Mouse (Mus musculus): ENCODE results near the gene Acer1. TPM values are rescaled to one million over a fixed set of nuclear protein-coding genes. Genes with fewer than 3 reads are reported as not detected.
"Not testable (repeated sequence)": the region's sequence is repeated elsewhere in the genome, so short reads cannot be mapped to it uniquely, and the experiment has no call there.

Gene Acer1
- polyA plus RNA-seq, 1 experiment from 2014 or later = not detected

DNA sequence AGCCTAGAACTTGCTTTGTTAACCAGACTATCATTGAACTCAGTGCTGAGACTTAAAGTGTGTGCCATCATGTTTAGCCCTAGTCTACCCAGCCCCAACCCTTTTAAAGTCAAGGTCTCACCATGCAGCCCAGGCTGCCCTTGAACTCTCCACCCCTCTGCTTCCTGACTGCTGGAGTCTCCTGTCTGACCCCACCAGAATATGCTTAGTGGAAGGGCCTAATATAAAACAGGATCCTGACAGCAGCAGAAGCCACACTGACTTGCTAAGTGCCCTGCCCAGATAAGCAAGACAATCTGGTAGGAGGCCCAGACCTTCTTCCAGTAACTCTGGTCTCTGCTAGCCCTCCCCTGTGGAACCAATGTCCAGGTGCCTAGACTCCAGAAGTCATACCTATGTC, 52.8 kb downstream of the Acer1 start:
- no peaks in the 10 kb centered on the region for H3K9me3 ChIP-seq
- peaks cover 99% of the 10 kb centered on the region for H3K36me3 ChIP-seq (replicated peaks)
- no peaks in the 10 kb centered on the region for H3K27me3 ChIP-seq (replicated peaks; ENCODE audit: low read depth, poor library complexity, severe bottlenecking)
- H3K27ac ChIP-seq (replicated peaks) = no peak overlapping the region
- peaks cover 24% of the 10 kb centered on the region for H3K4me1 ChIP-seq
- H3K4me3 ChIP-seq = no peak overlapping the region
- no peak for DNase-seq (ENCODE audit: low spot score)

DNA sequence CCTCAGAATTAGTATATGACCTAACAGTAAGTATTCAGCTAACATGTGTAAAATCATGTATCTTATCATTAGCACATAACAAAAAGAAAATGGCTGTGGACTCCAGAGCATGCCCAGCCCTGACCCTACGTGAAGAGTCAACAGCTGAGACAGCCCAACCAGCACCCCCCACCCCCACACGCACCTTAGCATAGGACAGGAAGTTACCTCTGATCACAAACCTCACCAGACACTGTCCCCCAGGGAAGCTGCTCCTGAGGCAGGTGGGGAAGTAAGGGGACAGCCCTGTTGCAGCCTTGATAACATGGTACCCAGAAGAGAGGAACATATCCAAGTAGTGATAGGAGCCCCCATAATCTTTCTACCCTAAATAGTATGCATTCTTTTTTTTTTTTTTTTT, 55.9 kb downstream of the Acer1 start:
- Histone ChIP-seq H3K9me3 (no peaks in the 10 kb centered on the region), H3K27ac (replicated peaks) (no peak overlapping the region), H3K27me3 (replicated peaks; ENCODE audit: low read depth, poor library complexity, severe bottlenecking) (no peaks in the 10 kb centered on the region), H3K36me3 (replicated peaks) (peaks cover 99% of the 10 kb centered on the region), H3K4me1 (no peaks in the 10 kb centered on the region), H3K4me3 (no peak overlapping the region)
- DNase-seq (ENCODE audit: low spot score) = no peak
- 91% methylated on average over 2 of the region's 2 CpGs for WGBS

DNA sequence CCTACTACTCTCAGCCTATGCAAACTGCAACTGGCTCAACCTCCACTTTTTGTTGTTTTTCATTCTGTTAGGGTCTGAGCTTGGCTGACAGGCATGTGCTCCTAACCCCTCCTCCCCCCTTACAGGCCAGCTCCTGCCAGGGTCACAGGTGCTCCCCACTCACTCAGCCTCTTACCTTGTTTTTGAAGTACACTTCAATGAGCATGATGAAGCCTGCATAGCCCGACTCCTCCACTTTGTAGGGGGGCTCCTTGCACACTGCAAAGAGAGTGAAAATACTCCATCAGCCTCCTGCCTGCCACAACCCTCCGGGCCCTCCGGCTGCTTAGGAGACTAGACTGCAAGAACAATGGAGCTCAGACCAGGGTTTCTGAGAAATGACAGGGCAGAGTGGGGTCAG, 62.2 kb downstream of the Acer1 start:
- 88% methylated on average over 3 of the region's 3 CpGs for WGBS
- no peak for DNase-seq (ENCODE audit: low spot score)
- Histone ChIP-seq H3K27ac (replicated peaks) (no peak overlapping the region), H3K27me3 (replicated peaks; ENCODE audit: low read depth, poor library complexity, severe bottlenecking) (no peaks in the 10 kb centered on the region), H3K4me1 (no peaks in the 10 kb centered on the region), H3K36me3 (replicated peaks) (peaks cover 99% of the 10 kb centered on the region), H3K9me3 (no peaks in the 10 kb centered on the region), H3K4me3 (no peak overlapping the region)

DNA sequence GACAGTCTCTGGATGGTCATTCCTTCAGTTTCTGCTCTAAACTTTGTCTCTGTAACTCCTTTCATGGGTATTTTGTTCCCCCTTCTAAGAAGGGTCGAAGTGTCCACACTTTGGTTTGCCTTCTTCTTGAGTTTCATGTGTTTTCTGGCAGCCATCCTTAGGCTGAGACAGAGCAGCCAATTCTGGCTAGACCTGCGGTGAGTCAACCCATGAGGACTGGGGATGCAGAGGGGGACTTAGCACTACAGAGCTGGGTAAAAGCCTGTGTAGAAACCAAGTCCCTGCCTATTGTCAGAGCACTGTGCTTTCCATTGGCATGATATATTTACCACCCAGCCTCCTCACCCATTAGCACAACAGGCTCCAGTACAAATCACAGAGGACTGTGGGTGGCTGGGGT, 64.8 kb downstream of the Acer1 start:
- DNase-seq (ENCODE audit: low spot score) = no peak
- Histone ChIP-seq H3K27me3 (replicated peaks; ENCODE audit: low read depth, poor library complexity, severe bottlenecking) (no peaks in the 10 kb centered on the region), H3K4me3 (no peak overlapping the region), H3K36me3 (replicated peaks) (peaks cover 99% of the 10 kb centered on the region), H3K9me3 (no peaks in the 10 kb centered on the region), H3K4me1 (no peaks in the 10 kb centered on the region), H3K27ac (replicated peaks) (no peak overlapping the region)
- WGBS = 95% methylated on average over 2 of the region's 2 CpGs

DNA sequence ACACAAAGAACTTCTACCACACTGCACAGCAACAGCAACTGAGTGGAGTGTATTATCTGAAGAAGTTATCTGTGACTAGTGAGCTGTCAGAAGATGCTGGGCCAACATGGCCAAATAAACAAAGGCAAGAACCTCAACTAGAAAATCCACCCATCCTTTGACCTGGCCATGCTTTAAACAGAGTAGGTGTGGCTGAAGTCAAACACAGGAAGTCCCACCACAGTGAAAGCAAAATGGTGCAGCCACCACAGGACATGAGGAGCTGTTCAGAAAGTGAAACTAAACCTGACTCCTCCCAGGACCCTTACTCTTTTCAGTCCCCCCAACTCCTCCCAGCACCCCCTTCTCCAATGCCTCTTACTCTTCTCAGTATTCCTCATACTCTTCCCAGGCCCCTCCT, 68.5 kb downstream of the Acer1 start:
- Histone ChIP-seq H3K4me1 (no peaks in the 10 kb centered on the region), H3K4me3 (no peak overlapping the region), H3K27ac (replicated peaks) (no peak overlapping the region), H3K9me3 (no peaks in the 10 kb centered on the region), H3K36me3 (replicated peaks) (peaks cover 99% of the 10 kb centered on the region), H3K27me3 (replicated peaks; ENCODE audit: low read depth, poor library complexity, severe bottlenecking) (no peaks in the 10 kb centered on the region)
- no peak for DNase-seq (ENCODE audit: low spot score)

DNA sequence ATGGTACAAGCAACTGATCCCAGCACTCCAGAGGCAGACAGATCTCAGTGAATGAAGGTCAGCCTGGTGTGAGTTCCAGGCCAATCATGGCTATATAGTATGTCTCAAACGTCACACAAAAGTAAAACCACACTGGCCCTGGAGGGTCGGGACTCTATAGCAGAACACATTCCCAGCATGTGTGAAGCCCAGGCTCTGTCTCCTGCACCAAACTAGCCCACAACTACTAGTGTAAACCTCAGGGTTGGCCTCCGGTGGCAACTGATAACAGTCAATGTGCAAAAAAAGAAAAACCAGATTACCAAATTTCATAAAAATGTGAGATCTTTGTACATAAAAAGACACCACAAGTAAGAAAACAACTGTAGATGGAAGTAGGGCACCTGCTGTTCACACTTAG, 68.9 kb downstream of the Acer1 start:
- DNase-seq (ENCODE audit: low spot score) = no peak
- 90% methylated on average over 3 of the region's 3 CpGs for WGBS
- Histone ChIP-seq H3K27me3 (replicated peaks; ENCODE audit: low read depth, poor library complexity, severe bottlenecking) (no peaks in the 10 kb centered on the region), H3K4me1 (no peaks in the 10 kb centered on the region), H3K27ac (replicated peaks) (no peak overlapping the region), H3K4me3 (no peak overlapping the region), H3K9me3 (no peaks in the 10 kb centered on the region), H3K36me3 (replicated peaks) (peaks cover 99% of the 10 kb centered on the region)

DNA sequence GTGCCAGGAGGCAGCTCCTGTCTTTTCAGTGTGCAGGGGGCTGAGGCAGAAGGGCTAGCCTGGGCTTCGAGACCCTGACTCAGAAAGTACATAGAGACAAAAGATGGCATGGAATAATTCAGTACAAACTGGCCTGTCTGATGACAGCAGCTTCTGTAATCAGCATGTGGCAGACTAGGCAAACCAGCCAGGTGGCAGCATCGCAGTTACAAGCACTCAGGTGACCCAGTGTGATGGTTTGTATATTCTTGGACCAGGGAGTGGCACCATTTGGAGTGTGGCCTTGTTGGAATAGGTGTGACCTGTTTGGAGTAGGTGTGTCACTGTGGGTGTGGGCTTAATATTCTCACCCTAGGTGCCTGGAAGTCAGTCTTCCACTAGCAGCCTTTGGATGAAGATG, 72.2 kb downstream of the Acer1 start:
- not testable (repeated sequence) for DNase-seq (ENCODE audit: low spot score)
- peaks cover 100% of the 10 kb centered on the region for H3K36me3 ChIP-seq (replicated peaks)

DNA sequence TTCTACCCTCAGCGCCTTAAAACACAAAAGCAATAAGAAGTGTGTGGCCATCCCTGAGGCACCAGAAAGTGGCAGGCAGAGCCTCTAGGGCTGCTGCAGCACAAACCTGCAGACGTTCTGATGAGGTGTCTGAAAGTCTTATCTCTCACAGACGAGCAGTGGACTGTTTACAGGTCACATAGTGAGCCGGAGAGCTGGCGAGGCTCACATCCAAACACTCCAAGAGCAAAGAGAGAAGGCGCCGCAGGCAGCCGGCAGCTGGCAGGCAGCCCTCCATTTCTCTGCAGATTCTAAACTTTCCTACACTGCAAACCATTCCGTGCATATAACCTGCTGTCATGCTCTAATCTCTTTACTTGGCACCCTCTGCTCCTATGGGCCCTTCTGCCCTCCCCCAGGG, 74.0 kb downstream of the Acer1 start:
- H3K27ac ChIP-seq (replicated peaks) = no peak overlapping the region
- peaks cover 100% of the 10 kb centered on the region for H3K36me3 ChIP-seq (replicated peaks)
- H3K27me3 ChIP-seq (replicated peaks; ENCODE audit: low read depth, poor library complexity, severe bottlenecking) = no peaks in the 10 kb centered on the region
- WGBS = 85% methylated on average over 9 of the region's 9 CpGs
- no peaks in the 10 kb centered on the region for H3K9me3 ChIP-seq
- no peak for DNase-seq (ENCODE audit: low spot score)
- H3K4me1 ChIP-seq = no peaks in the 10 kb centered on the region
- H3K4me3 ChIP-seq = no peak overlapping the region

More for the DNA sequence above, 72.2 kb downstream of the Acer1 start:
- H3K4me1 ChIP-seq; H3K9me3 ChIP-seq; H3K27me3 ChIP-seq (replicated peaks; ENCODE audit: low read depth, poor library complexity, severe bottlenecking); H3K27ac ChIP-seq (replicated peaks); H3K4me3 ChIP-seq: not testable (repeated sequence)
- 90% methylated on average over 2 of the region's 2 CpGs for WGBS

DNA sequence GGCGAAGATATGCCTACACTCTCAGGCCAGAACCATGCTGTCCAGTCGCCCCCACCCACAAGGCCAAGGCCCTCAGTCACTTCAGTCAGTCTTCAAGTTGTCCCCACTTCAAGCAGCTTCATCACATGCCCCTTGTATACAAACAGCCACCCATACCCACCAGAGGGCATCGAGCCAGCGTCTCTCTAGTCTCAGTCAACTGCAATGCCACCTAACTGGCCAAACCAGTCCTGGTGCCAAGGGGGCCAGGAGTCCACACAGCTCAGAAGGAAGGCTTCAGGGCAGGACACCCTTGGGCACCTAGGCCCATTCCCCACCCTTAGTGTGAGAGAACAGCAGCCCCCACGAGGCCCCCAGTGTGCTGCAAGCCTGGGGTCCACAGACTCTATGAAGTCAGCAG, 74.8 kb downstream of the Acer1 start:
- no peaks in the 10 kb centered on the region for H3K4me1 ChIP-seq
- no peaks in the 10 kb centered on the region for H3K9me3 ChIP-seq
- peaks cover 100% of the 10 kb centered on the region for H3K36me3 ChIP-seq (replicated peaks)
- H3K27me3 ChIP-seq (replicated peaks; ENCODE audit: low read depth, poor library complexity, severe bottlenecking) = no peaks in the 10 kb centered on the region
- no peak overlapping the region for H3K4me3 ChIP-seq
- WGBS = 88% methylated on average over 5 of the region's 5 CpGs
- no peak for DNase-seq (ENCODE audit: low spot score)
- no peak overlapping the region for H3K27ac ChIP-seq (replicated peaks)

DNA sequence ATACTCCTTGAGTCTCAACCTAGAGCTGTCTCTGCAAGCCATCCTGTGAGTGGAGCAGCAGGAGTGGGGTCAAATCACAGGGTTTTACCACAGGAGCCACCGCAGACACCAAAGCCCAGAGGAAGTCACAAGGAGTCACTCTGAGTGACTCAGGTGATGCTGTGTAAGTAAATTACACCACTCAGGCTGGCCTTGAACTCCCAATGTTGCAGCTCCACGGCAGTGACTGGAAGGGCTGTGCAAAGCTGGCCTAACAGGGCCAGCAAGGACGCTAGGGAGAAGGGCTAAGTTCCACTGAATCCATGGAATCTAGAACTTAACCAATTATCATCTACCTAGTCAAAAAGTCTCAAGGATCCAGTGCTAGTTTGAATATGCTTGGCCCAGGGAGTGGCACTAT, 75.8 kb downstream of the Acer1 start:
- peaks cover 100% of the 10 kb centered on the region for H3K36me3 ChIP-seq (replicated peaks)
- no peak overlapping the region for H3K27ac ChIP-seq (replicated peaks)
- no peaks in the 10 kb centered on the region for H3K4me1 ChIP-seq
- no peak for DNase-seq (ENCODE audit: low spot score)
- 91% methylated on average over 3 of the region's 3 CpGs for WGBS
- no peaks in the 10 kb centered on the region for H3K27me3 ChIP-seq (replicated peaks; ENCODE audit: low read depth, poor library complexity, severe bottlenecking)
- no peaks in the 10 kb centered on the region for H3K9me3 ChIP-seq
- H3K4me3 ChIP-seq = no peak overlapping the region

Other genes with a start within 250 kb of the Acer1 start
- 4.5 and 4.7 TPM in 2 replicates for gene Nrtn, start 224.6 kb downstream of the Acer1 start, polyA plus RNA-seq (2016; fragmentation: Nextera tagmentation; extraction: Ambion mirVana)
- 45.0 and 45.6 TPM in 2 replicates for gene Dus3l, start 217.4 kb downstream of the Acer1 start, polyA plus RNA-seq (2016; fragmentation: Nextera tagmentation; extraction: Ambion mirVana)
- gene Prr22, start 211.9 kb downstream of the Acer1 start, polyA plus RNA-seq (2016; fragmentation: Nextera tagmentation; extraction: Ambion mirVana) = 1.7 and 1.8 TPM in 2 replicates
- gene Rfx2, start 151.1 kb downstream of the Acer1 start, polyA plus RNA-seq (2016; fragmentation: Nextera tagmentation; extraction: Ambion mirVana) = 4.0 and 5.3 TPM in 2 replicates
- gene Acsbg2, start 107.7 kb downstream of the Acer1 start, polyA plus RNA-seq (2016; fragmentation: Nextera tagmentation; extraction: Ambion mirVana) = not detected in 2 replicates
- gene 1700061G19Rik, start 106.6 kb downstream of the Acer1 start, polyA plus RNA-seq (2016; fragmentation: Nextera tagmentation; extraction: Ambion mirVana) = 0.44 and 0.52 TPM in 2 replicates
- gene Mllt1, start 46.7 kb downstream of the Acer1 start, polyA plus RNA-seq (2016; fragmentation: Nextera tagmentation; extraction: Ambion mirVana) = 70.9 and 73.1 TPM in 2 replicates
- gene Clpp, start 8.2 kb upstream of the Acer1 start, polyA plus RNA-seq (2016; fragmentation: Nextera tagmentation; extraction: Ambion mirVana) = 191 and 192 TPM in 2 replicates
- gene Alkbh7, start 15.2 kb upstream of the Acer1 start, polyA plus RNA-seq (2016; fragmentation: Nextera tagmentation; extraction: Ambion mirVana) = 42.5 and 45.1 TPM in 2 replicates
- gene Pspn, start 17.9 kb upstream of the Acer1 start, polyA plus RNA-seq (2016; fragmentation: Nextera tagmentation; extraction: Ambion mirVana) = 0.60 and 1.1 TPM in 2 replicates
- 78.7 and 80.7 TPM in 2 replicates for gene Gtf2f1, start 29.2 kb upstream of the Acer1 start, polyA plus RNA-seq (2016; fragmentation: Nextera tagmentation; extraction: Ambion mirVana)
- 0.25 and 0.54 TPM in 2 replicates for gene Gm17949, start 29.3 kb upstream of the Acer1 start, polyA plus RNA-seq (2016; fragmentation: Nextera tagmentation; extraction: Ambion mirVana)
- gene Khsrp, start 49.4 kb upstream of the Acer1 start, polyA plus RNA-seq (2016; fragmentation: Nextera tagmentation; extraction: Ambion mirVana) = 53.9 and 55.1 TPM in 2 replicates
- gene Slc25a41, start 59.5 kb upstream of the Acer1 start, polyA plus RNA-seq (2016; fragmentation: Nextera tagmentation; extraction: Ambion mirVana) = 0.12 TPM in 1 of 2 replicates, not detected in the other
- gene Crb3, start 77.0 kb upstream of the Acer1 start, polyA plus RNA-seq (2016; fragmentation: Nextera tagmentation; extraction: Ambion mirVana) = 7.2 and 8.0 TPM in 2 replicates
- gene Slc25a23, start 77.7 kb upstream of the Acer1 start, polyA plus RNA-seq (2016; fragmentation: Nextera tagmentation; extraction: Ambion mirVana) = 7.0 and 8.2 TPM in 2 replicates
- 2.0 and 2.8 TPM in 2 replicates for gene Dennd1c, start 96.4 kb upstream of the Acer1 start, polyA plus RNA-seq (2016; fragmentation: Nextera tagmentation; extraction: Ambion mirVana)
- gene Tubb4a, start 105.7 kb upstream of the Acer1 start, polyA plus RNA-seq (2016; fragmentation: Nextera tagmentation; extraction: Ambion mirVana) = 34.4 and 35.5 TPM in 2 replicates
- 8.0 and 8.8 TPM in 2 replicates for gene Tnfsf9, start 123.2 kb upstream of the Acer1 start, polyA plus RNA-seq (2016; fragmentation: Nextera tagmentation; extraction: Ambion mirVana)
- not detected in 2 replicates for gene Cd70, start 167.7 kb upstream of the Acer1 start, polyA plus RNA-seq (2016; fragmentation: Nextera tagmentation; extraction: Ambion mirVana)
- 0.08 TPM in 1 of 2 replicates, not detected in the other for gene Tnfsf14, start 212.1 kb upstream of the Acer1 start, polyA plus RNA-seq (2016; fragmentation: Nextera tagmentation; extraction: Ambion mirVana)
- gene C3, start 246.0 kb upstream of the Acer1 start, polyA plus RNA-seq (2016; fragmentation: Nextera tagmentation; extraction: Ambion mirVana) = 0.30 and 0.32 TPM in 2 replicates